Mouse (Mus musculus): ENCODE measurements around the gene Rap1a. TPM values are rescaled to one million over a fixed set of nuclear protein-coding genes. Genes with fewer than 3 reads are reported as not detected.

Rap1a gene
- polyA plus RNA-seq, 1 experiment from 2014 or later: 83.1 TPM

Other genes starting within 250 kb of the Rap1a start
- 39.4 and 40.3 TPM in 2 replicates for gene Ddx20, start 113.8 kb downstream of the Rap1a start, polyA plus RNA-seq (2015; fragmentation: Nextera tagmentation; extraction: Ambion mirVana)
- gene Inka2, start 96.7 kb downstream of the Rap1a start, polyA plus RNA-seq (2015; fragmentation: Nextera tagmentation; extraction: Ambion mirVana): 1.4 and 1.5 TPM in 2 replicates
- gene Adora3, start 69.5 kb upstream of the Rap1a start, polyA plus RNA-seq (2015; fragmentation: Nextera tagmentation; extraction: Ambion mirVana): 0.43 and 0.94 TPM in 2 replicates
- gene Tmigd3, start 69.6 kb upstream of the Rap1a start, polyA plus RNA-seq (2015; fragmentation: Nextera tagmentation; extraction: Ambion mirVana): not detected in 2 replicates
- gene I830077J02Rik, start 131.3 kb upstream of the Rap1a start, polyA plus RNA-seq (2015; fragmentation: Nextera tagmentation; extraction: Ambion mirVana): 0.41 and 0.49 TPM in 2 replicates
- gene Wdr77, start 158.0 kb upstream of the Rap1a start, polyA plus RNA-seq (2015; fragmentation: Nextera tagmentation; extraction: Ambion mirVana): 121 and 124 TPM in 2 replicates
- 446 and 470 TPM in 2 replicates for gene Atp5f1, start 158.8 kb upstream of the Rap1a start, polyA plus RNA-seq (2015; fragmentation: Nextera tagmentation; extraction: Ambion mirVana)
- 1.5 and 1.6 TPM in 2 replicates for gene Ovgp1, start 172.4 kb upstream of the Rap1a start, polyA plus RNA-seq (2015; fragmentation: Nextera tagmentation; extraction: Ambion mirVana)
- gene Pifo, start 213.3 kb upstream of the Rap1a start, polyA plus RNA-seq (2015; fragmentation: Nextera tagmentation; extraction: Ambion mirVana): 0.39 and 0.70 TPM in 2 replicates
- gene Chil5, start 231.5 kb upstream of the Rap1a start, polyA plus RNA-seq (2015; fragmentation: Nextera tagmentation; extraction: Ambion mirVana): not detected in 2 replicates